Mouse (Mus musculus) left cerebral cortex, postnatal 4 days (tissue): Measurements from ENCODE around the gene Fcgr1. TPM values are rescaled to one million over a fixed set of nuclear protein-coding genes. Genes with fewer than 3 reads are reported as not detected.

Experiments
- DNase-seq: peaks from one replicate; pipeline ENCODE4 v3.0.0-alpha.2; 2022
- intact Hi-C: fragments of 180-260 bp; cut with DNase I; formaldehyde crosslinking; loops from one replicate; pipeline ENCODE4 v1.15.1; 2025
- microRNA-seq: library from miRNA; unstranded; fragments of <30 nt; microRNA quantifications from one replicate; pipeline ENCODE4 v1.2.0, GENCODE M21; 2022
- total RNA-seq, 2 experiments: library from RNA; stranded (reverse); gene quantifications; 2 replicates each; pipeline ENCODE4 v1.2.3; 2021

Fcgr1 gene
- total RNA-seq, 2 experiments from 2014 or later = 0.52 to 1.2 TPM

DNA sequence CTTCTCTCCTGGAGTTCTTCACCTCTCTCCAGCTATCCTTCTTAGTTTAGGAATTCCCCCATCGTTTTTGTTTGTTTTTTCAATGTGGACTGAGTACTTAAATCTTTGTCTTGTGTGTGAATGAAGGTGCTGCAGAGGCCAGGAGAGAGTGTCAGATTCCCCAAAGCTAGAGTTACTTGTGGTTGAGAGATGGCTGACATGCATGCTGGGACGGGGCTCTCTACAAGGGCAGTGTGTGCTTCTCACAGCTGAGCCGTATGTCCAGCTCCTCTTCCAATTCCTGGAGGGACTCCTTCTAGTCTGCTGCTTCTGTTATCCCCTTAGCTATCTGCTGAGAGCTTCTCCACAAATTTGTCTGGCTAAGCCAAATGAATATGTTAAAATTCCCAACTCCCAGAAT is 57.9 kb downstream of the Fcgr1 start:
- intact Hi-C loops = no loop called here
- no peak for DNase-seq

DNA sequence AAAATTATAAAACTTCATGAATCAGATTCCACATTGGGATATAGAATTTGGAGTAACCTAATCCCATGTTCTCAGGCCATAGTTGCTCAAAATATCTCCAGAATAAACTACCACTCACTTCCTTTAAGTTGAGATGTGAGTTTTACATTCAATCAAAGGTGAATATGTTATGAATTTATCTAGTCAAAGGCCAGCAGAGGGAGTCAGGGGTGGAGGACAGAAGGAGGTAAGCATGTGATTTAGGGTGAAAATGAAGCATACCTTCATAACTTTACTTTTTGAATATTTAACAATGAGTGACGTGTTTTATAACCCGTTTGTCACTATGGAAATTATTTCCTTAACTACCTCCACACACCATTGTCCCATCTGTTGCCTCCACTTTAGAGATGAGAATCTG is 58.9 kb downstream of the Fcgr1 start:
- intact Hi-C loops = no loop called here
- no peak for DNase-seq

Small RNA genes lying within 50 kb of the gene (microRNA-seq; reads per million reads assigned to microRNA genes)
- gene Gm47311 = not detected
- not detected for gene Gm47313

Other genes with a start within 250 kb of the Fcgr1 start
- 10 to 100 TPM; 53.6 to 54.1 TPM for gene Vps45, start 235.5 kb downstream of the Fcgr1 start, total RNA-seq
- gene Otud7b, start 189.4 kb downstream of the Fcgr1 start, total RNA-seq = 10 to 100 TPM; 17.6 to 17.9 TPM
- 1 to 10 TPM; 6.4 to 7.0 TPM for gene Mtmr11, start 132.0 kb downstream of the Fcgr1 start, total RNA-seq
- 10 to 100 TPM; 62.0 to 63.6 TPM for gene Sf3b4, start 121.6 kb downstream of the Fcgr1 start, total RNA-seq
- gene Sv2a, start 112.8 kb downstream of the Fcgr1 start, total RNA-seq = 100 to 1,000 TPM; 241 to 264 TPM
- gene Bola1, start 74.3 kb downstream of the Fcgr1 start, total RNA-seq = 10 to 100 TPM; 18.7 to 24.7 TPM
- gene Hist2h2ab, start 74.1 kb downstream of the Fcgr1 start, total RNA-seq = 10 to 100 TPM; 21.6 to 26.0 TPM
- 10 to 100 TPM; 70.9 to 71.7 TPM for gene Hist2h2ac, start 73.1 kb downstream of the Fcgr1 start, total RNA-seq
- 1 to 10 TPM; 4.6 to 5.2 TPM for gene Hist2h2be, start 72.8 kb downstream of the Fcgr1 start, total RNA-seq
- gene Hist2h3c2, start 54.8 kb downstream of the Fcgr1 start, total RNA-seq = 10 to 100 TPM; 26.7 to 36.2 TPM
- gene Hist2h2aa2, start 53.7 kb downstream of the Fcgr1 start, total RNA-seq = 100 to 1,000 TPM; 517 to 538 TPM
- 10 to 100 TPM in 1 of 2 experiments, 1 to 10 TPM in 1; 9.5 to 10.0 TPM for gene Hist2h2aa1, start 48.5 kb downstream of the Fcgr1 start, total RNA-seq
- under 1 TPM in 1 of 2 experiments, not detected in 1; 0.90 TPM for gene Hist2h3c1, start 47.3 kb downstream of the Fcgr1 start, total RNA-seq
- 10 to 100 TPM; 53.4 to 58.8 TPM for gene Hist2h4, start 30.7 kb downstream of the Fcgr1 start, total RNA-seq
- gene Hist2h3b, start 25.3 kb downstream of the Fcgr1 start, total RNA-seq = 100 to 1,000 TPM; 250 to 268 TPM
- gene Hist2h2bb, start 24.2 kb downstream of the Fcgr1 start, total RNA-seq = 100 to 1,000 TPM; 306 to 312 TPM
- gene BC107364, start 158.3 kb upstream of the Fcgr1 start, total RNA-seq = not detected
- gene Hfe2, start 231.2 kb upstream of the Fcgr1 start, total RNA-seq = 1 to 10 TPM; 1.1 TPM